11 mouse cellular contexts compared by ENCODE assay signal in the genomic region with DNA sequence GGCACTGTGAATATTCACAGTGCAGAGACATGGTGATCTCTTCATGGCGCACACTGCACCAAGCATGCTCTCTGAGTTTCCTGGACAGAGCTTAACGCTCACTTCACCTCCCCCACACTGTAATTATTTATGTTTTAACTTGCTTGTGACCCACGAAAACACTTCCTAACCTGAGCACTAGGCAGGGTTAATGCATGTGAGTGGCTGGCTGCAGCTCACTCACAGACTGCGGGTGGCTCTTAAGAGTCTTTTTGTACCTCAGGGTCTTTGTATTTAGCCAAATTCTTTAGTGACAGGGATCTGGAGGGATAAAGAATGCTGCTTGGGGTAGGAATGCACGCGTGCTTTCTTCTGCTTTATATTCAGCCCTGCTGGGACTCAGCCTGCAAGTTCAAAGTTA. TPM values are rescaled to one million over a fixed set of nuclear protein-coding genes. Genes with fewer than 3 reads are reported as not detected.
DNase-seq lines count a peak whose midpoint lies in the region; ATAC-seq lines count a peak whose summit lies in the region.
"Had no signal": no experiment of that assay in that cellular context is flagged by ENCODE, and none has a peak within 500 bp of the region (broad histone marks: within the 10 kb centered on the region; RNA-seq: fewer than 3 reads in every experiment).

No protein-coding gene starts in this region.

- H3K9me3 ChIP-seq in kidney, embryonic 16.5 days (ENCODE audit: low read length), result no peaks in the 10 kb centered on the region
- H3K9me3 ChIP-seq in forebrain, embryonic 16.5 days (ENCODE audit: control insufficient read depth, low read length), result no peaks in the 10 kb centered on the region
- H3K9me3 ChIP-seq in midbrain, embryonic 13.5 days, result 0 out of 2 replicates have a peak, but pooled peaks cover 2% of the 10 kb centered on the region

- H3K27me3 ChIP-seq in kidney, embryonic 16.5 days (ENCODE audit: insufficient read depth, low read length), result no peaks in the 10 kb centered on the region
- no peaks in the 10 kb centered on the region for H3K27me3 ChIP-seq in forebrain, embryonic 16.5 days (replicated peaks; ENCODE audit: control insufficient read depth, insufficient read depth, low read length)
- no peaks in the 10 kb centered on the region for H3K27me3 ChIP-seq in midbrain, embryonic 13.5 days

- no peak overlapping the region for H3K4me3 ChIP-seq in kidney, embryonic 16.5 days (ENCODE audit: low read length)
- H3K4me3 ChIP-seq in forebrain, embryonic 16.5 days (replicated peaks; ENCODE audit: low read length), result no peak overlapping the region
- H3K4me3 ChIP-seq in midbrain, embryonic 13.5 days (replicated peaks), result no peak overlapping the region

- no peaks in the 10 kb centered on the region for H3K36me3 ChIP-seq in kidney, embryonic 16.5 days (ENCODE audit: insufficient read depth, low read length)
- H3K36me3 ChIP-seq in forebrain, embryonic 16.5 days (ENCODE audit: control insufficient read depth, insufficient read depth), result no peaks in the 10 kb centered on the region
- no peaks in the 10 kb centered on the region for H3K36me3 ChIP-seq in midbrain, embryonic 13.5 days

- ATAC-seq in kidney, embryonic 16.5 days (ENCODE audit: low FRiP score, low TSS enrichment), result peak; percentile 67; the same call in 1 of the 2 replicates
- ATAC-seq in forebrain, embryonic 16.5 days, result peak; percentile 77; the same call in 1 of the 2 replicates
- peak; percentile 84 for ATAC-seq in midbrain, embryonic 13.5 days

- no peak for DNase-seq in kidney, postnatal 25 days
- DNase-seq in embryo, embryonic 9.5 days (ENCODE audit: extremely low spot score), result peak; percentile 57
- DNase-seq in thymus, postnatal 0 days (ENCODE audit: low spot score), result no peak
- DNase-seq in right cerebral cortex, postnatal 14 days, result no peak
- no peak for DNase-seq in natural killer cell, adult 2 months (ENCODE audit: low spot score in 2 of 2)
- DNase-seq: kidney, postnatal 10 days; lung, postnatal 4 days; thymus, postnatal 4 days had no signal

- H3K4me2 ChIP-seq in kidney, embryonic 16.5 days (replicated peaks; ENCODE audit: low read depth, low read length), result no peak overlapping the region
- no peak overlapping the region for H3K4me2 ChIP-seq in forebrain, embryonic 16.5 days (ENCODE audit: low read length)
- H3K4me2 ChIP-seq in midbrain, embryonic 13.5 days (replicated peaks), result no peak overlapping the region

- H3K9ac ChIP-seq in kidney, embryonic 16.5 days (replicated peaks; ENCODE audit: low read length), result no peak overlapping the region
- no peak overlapping the region for H3K9ac ChIP-seq in forebrain, embryonic 16.5 days (replicated peaks; ENCODE audit: low read depth, low read length)
- no peak overlapping the region for H3K9ac ChIP-seq in midbrain, embryonic 13.5 days (replicated peaks)

- H3K27ac ChIP-seq in kidney, embryonic 16.5 days (ENCODE audit: low read length), result no peak overlapping the region; the same call in 1 of the 2 replicates
- H3K27ac ChIP-seq in forebrain, embryonic 16.5 days (ENCODE audit: low read length), result no peak overlapping the region; the same call in 1 of the 2 replicates
- no peak overlapping the region for H3K27ac ChIP-seq in midbrain, embryonic 13.5 days

- H3K4me1 ChIP-seq in kidney, embryonic 16.5 days (ENCODE audit: insufficient read depth, low read length), result peaks cover 18% of the 10 kb centered on the region
- H3K4me1 ChIP-seq in forebrain, embryonic 16.5 days (replicated peaks; ENCODE audit: control insufficient read depth, insufficient read depth, low read length), result peaks cover 8% of the 10 kb centered on the region
- H3K4me1 ChIP-seq in midbrain, embryonic 13.5 days (replicated peaks), result peaks cover 17% of the 10 kb centered on the region

- 21% methylated on average over 6 of the region's 6 CpGs for WGBS in kidney, embryonic 16.5 days
- WGBS in forebrain, embryonic 16.5 days, result 3% methylated on average over 6 of the region's 6 CpGs
- WGBS in midbrain, embryonic 13.5 days, result 4% methylated on average over 6 of the region's 6 CpGs

RNA-seq across cellular contexts. Expression of a gene that starts 48.9 kb away (rescaled TPM):
- polyA plus RNA-seq in kidney, embryonic 16.5 days (2015; fragmentation: Nextera tagmentation; extraction: Ambion mirVana), result 50.9 and 54.6 TPM in 2 replicates
- 11.5 and 17.3 TPM in 2 replicates for polyA plus RNA-seq in forebrain, embryonic 16.5 days (2015; fragmentation: Nextera tagmentation; extraction: Ambion mirVana)
- 4.3 and 5.1 TPM in 2 replicates for polyA plus RNA-seq in midbrain, embryonic 13.5 days (2015; fragmentation: Nextera tagmentation; extraction: Ambion mirVana)
- 1.5 and 1.8 TPM in 2 replicates for polyA plus RNA-seq in thymus, postnatal 0 days (2015; fragmentation: Nextera tagmentation; extraction: Ambion mirVana)
